Mouse (Mus musculus): ENCODE data around the gene Cep57. TPM values are rescaled to one million over a fixed set of nuclear protein-coding genes. Genes with fewer than 3 reads are reported as not detected.
A peak's percentile ranks its signal among the peaks of the same experiment; 100 is the strongest.

Gene Cep57
- 10 to 100 TPM; 15.6 to 17.7 TPM for total RNA-seq (2021)

DNA sequence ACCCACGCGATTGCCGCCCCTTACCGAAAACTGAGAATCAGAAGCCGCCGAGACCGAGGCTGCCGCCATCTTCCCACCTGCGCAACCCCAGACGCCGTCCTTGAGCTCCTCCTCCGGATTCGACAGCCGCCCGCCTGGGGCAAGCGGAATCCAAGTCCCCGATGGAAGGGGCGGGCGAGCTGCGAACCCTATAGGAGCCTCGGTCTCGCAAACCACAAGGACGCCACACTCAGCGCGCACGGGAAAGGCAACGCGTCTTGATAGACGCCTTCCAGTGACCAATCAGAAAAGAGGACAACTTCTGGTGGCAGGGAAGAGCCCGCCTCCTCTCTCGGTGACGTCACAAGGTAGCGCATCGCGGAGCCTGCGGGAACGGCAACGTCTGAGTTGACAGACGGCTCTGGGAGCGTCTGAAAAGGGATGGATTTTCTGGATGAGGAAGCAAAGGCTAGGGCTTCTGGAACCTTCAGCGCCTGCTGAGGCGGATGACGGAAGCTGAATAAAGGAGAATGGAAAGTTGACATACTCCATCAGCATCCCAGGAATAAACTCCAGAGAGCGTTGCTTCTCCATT lies at the start of gene Cep57:
Gene Cep57 (minus strand): TSS at position 276 of the 574 bp plus-strand sequence.
- intact Hi-C loops (cut with DNase I), result loop anchor here (5.0 kb wide), 1 partner anchor 80 kb away; the partner anchor contains the start of gene Mtmr2
- peak; percentile 98 to 99 for DNase-seq (ENCODE audit: low spot score in 2 of 2)

DNA sequence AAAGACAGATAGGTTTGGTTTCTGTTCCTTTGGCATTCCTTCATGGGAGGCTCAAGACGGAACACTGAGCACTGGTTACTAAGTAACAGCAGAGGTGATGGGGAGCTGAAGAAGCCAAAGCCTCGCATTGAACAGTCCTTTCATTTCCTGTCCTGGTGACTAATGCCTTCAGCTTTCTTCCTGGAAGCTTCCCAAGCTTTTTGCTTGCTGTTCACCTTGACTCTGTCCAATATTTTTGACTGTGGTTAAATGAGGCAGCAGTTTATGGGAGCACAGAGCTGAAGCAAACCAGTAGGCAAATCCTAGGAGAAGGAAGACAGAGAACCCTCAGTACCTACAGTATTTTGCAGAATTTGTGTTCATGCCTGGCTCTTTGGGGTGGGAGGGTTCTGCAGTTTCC lies 48.4 kb upstream of the Cep57 start:
- intact Hi-C loops (cut with DNase I), result no loop called here
- DNase-seq (ENCODE audit: low spot score in 2 of 2), result no peak

DNA sequence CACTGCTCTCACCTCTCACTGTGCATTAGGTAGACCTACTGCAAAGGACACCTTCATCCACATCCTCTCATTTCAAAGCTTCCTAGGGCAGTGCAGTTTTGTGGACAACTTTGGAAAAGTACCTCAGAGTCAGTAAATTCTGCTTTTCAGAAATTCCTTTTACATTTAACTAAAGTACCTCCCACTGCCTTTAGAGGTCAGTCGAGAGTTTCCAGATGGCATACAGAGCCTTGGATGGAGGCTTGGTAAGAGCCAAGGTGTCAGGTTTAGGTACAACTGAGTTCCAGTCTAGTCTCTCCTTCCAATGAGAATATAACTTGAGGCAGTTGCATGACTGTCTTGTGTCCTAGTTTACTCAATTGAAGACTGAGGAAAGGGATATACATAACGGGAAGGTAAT lies 47.5 kb upstream of the Cep57 start:
- intact Hi-C loops (cut with DNase I), result loop anchor here (5.0 kb wide), 1 partner anchor 468 kb away; no protein-coding TSS in a partner anchor
- no peak for DNase-seq (ENCODE audit: low spot score in 2 of 2)

DNA sequence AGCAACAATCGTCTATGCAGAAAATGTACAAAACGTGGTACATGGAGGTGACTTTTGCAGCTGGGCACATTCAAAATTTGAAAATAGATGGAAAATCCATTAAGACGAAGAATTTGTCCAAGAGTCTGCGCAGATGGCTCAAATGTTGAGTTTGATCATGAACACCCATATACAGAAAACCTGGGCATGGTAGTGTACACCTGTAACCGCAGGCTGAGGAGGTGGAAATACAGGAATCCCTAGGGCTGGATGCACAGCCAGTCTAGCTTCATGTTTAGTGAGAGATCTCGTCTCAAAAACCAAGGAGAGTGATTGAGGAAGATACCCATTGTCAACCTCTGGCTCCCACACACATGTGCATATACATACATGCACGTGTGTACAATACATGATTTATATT lies 44.7 kb upstream of the Cep57 start:
- intact Hi-C loops (cut with DNase I), result loop anchor here (5.0 kb wide), 1 partner anchor 471 kb away; no protein-coding TSS in a partner anchor
- no peak for DNase-seq (ENCODE audit: low spot score in 2 of 2)

DNA sequence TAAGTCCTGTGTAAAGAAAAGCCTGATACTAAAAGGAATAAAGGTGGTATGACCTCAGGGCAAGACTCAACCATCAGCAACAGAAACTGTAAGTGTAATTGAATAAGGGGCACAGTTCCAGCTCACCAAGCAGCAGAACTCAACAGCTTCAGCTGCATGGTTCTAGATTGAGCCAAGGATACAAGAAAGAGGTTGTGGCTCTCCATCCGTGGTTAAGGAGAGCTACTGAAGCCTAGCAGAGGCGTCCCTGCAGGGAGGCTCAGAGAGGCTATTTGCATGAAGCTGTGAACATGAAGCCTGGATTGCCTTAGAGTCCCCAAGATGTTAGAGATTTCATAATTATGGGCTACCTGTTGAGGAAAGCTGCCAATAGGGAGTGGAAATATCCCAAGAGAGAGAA lies 40.7 kb upstream of the Cep57 start:
- no peak for DNase-seq (ENCODE audit: low spot score in 2 of 2)
- intact Hi-C loops (cut with DNase I), result no loop called here

DNA sequence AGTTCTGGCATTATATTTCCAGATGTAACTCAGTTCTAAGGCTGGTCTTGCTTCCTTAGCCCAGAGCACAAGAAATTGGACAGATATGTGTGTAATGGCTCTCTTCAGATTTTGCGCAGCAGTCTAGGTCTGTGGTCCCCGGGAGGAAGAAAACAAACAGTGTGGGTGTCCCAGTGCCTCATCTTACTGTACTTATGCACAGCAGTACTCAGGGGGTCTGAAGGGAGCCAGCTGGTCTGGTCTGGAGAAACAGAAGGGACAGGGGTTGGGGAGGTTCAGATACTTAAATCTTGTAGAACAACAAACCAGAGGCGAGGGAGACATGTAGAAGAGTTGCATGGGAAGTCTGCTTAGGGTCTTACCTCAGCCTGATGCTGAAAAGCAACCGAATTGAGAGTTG lies 29.9 kb upstream of the Cep57 start:
- no peak for DNase-seq (ENCODE audit: low spot score in 2 of 2)
- intact Hi-C loops (cut with DNase I), result no loop called here

DNA sequence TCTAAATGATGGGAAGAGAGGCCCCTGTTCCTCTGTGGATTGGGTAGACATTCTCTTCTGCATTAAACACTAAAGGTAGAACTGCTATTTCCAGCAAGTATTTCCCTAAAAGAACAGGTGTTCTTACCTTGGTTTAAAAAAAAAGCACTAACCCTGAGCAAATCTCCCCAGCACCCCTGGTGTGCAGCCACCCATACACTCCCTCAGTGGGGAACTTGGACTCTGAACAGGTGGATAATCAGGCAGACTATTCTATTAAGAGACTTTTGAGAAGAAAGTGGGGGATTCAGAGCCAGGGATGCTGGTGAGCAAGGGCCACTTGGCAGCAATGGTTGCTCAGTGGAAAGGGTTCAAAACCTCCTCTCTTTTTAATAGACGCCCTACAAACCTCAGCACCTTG lies 29.3 kb upstream of the Cep57 start:
- intact Hi-C loops (cut with DNase I), result no loop called here
- no peak for DNase-seq (ENCODE audit: low spot score in 2 of 2)

DNA sequence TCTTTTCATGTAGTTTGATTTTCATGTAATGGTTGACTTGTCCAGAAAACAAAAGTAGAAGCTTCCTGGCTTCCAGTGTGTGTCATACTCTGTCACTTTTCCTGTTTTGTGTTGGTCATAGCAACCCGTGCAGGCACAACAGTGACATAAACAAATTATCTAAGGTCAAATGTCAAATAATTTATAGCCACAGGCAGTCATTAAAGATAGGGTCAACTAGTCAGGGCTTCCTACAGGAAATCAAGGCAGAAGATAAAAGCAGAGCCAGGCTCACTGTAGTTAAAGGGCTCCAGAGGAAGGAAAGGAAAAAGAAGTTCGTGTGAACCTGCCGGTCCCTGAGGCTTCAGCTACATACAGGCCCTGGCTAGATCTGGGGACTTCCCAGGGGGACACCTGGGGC lies 27.0 kb upstream of the Cep57 start:
- intact Hi-C loops (cut with DNase I), result no loop called here
- no peak for DNase-seq (ENCODE audit: low spot score in 2 of 2)

DNA sequence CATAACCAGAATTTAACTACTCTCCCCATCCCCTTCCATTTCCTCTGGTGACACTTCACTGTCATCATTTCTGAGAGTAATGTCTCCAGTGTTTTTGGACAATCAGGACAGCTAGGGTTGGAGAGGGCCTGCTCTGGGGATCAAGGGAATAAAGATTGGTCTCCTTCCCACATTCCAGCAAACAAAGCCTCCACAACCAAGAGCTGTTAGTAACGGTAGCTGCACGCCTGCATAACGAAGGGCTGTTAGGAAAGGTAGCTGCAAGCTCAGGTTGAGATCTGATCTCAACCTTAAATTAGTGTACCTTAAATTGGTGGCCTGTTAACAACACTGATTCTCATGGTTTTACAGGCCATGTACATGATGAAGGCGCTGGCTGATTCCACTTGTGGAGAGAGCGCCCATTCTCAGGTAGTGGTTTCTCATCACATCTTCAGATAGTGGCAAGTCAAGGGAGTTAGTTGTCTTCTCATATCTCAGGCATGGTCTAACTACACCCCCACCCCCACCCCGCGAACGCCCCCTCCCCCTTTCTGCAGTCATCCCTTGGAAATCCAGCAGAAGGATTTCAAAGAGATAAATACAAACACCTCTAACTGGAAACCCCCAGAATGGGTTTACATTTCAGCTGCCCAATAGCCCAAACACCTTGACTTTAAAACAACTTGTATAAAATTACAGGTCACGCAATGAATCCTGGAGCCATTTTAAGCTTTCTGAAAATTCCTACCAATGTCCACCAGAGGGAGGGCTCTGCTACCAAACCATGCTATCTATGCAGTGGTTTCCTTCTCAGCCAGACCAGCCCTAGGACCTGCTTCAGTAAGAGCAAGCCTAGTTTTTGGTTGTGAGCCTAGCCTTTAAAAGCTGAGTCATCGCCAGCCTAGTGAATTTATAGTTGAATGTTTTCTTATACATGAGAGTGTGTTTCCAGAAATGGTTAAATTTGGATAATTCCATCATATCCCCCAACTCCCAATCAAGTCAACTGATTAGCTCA lies 21.9 kb upstream of the Cep57 start:
- intact Hi-C loops (cut with DNase I), result loop anchor here (2.0 to 5.0 kb wide), 2 partner anchors 494 to 654 kb away; partner anchors contain the start of genes Cwc15 and Kdm4d
- peak; percentile 36 to 63 for DNase-seq (ENCODE audit: low spot score in 2 of 2)

DNA sequence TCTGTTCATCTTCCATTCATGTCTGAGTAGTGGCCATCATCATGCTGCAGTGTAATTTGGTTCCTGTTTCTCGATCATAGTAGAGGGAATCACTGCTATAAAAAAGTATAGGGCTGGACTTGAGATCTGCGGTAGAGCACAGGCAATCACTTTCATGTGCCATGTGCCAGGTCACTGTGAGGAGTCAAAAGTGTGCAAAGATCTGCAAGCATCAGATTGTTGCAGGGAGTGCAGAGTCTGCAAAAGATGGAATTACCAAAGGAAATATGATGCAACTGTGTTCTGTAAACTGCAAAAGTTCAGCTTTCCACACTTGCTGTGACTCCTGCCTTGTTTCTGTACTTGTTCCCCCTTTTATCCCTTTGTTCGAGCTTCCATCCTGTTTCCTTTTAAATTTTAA lies 20.7 kb upstream of the Cep57 start:
- DNase-seq (ENCODE audit: low spot score in 2 of 2), result no peak
- intact Hi-C loops (cut with DNase I), result loop anchor here (5.0 kb wide), 1 partner anchor 655 kb away; the partner anchor contains the start of genes Cwc15 and Kdm4d

DNA sequence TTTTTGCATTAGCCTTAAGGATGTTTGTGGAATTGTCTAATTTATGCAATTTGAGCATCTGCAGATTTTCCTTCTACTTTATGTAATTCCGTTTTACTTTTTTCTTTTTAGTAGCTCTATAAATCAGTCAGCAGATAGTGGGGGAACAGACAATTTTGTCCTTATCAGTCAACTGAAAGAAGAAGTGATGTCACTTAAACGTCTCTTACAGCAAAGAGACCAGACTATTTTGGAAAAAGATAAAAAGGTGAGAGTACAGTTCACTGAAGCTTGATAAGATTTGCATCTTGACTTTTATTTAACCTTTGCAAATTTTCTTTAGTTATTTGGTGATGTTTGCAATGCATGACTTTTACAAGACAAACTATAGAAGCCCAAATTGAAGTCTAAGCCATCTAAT lies 9.8 kb upstream of the Cep57 start:
- intact Hi-C loops (cut with DNase I), result no loop called here
- DNase-seq (ENCODE audit: low spot score in 2 of 2), result no peak

DNA sequence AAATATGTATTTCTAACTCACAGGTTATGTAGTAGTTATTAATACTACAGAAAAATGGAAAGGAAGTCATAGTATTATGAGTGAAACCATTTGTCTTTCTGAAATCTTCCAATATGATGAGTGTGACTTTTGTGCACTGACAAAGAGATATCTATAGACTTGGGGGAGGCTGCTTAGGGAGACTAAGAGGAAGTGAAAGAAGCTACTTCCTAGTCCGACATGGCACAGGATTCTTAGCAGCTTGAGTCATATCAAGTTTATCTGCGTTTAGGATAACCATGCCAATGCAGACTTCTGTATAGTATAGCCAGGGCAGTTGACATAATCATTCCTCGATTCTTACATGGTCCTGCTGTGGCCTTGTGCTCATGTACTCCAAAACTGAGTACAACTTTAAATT lies 8.3 kb upstream of the Cep57 start:
- intact Hi-C loops (cut with DNase I), result no loop called here
- no peak for DNase-seq (ENCODE audit: low spot score in 2 of 2)

DNA sequence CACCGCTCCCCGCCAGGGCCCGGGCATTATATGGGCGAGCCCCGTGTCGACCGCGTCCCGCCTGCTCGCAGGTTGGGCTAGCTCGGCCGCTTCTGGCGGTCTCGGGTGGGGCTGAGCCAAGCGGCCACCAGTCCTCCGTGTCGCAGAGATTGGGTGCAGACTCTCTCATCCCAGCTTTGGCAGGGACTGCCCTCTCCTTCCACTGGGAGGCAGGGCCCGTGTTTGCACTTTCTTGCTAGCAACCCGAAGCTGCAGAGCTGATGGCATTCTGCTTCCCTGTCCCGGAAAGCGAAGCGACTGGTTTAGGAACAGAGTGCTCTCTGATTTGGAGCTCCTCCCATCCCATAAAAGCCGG lies 1.2 kb upstream of the Cep57 start:
- DNase-seq (ENCODE audit: low spot score in 2 of 2), result no peak
- intact Hi-C loops (cut with DNase I), result loop anchor here (5.0 kb wide), 1 partner anchor 81 kb away; the partner anchor contains the start of gene Mtmr2

DNA sequence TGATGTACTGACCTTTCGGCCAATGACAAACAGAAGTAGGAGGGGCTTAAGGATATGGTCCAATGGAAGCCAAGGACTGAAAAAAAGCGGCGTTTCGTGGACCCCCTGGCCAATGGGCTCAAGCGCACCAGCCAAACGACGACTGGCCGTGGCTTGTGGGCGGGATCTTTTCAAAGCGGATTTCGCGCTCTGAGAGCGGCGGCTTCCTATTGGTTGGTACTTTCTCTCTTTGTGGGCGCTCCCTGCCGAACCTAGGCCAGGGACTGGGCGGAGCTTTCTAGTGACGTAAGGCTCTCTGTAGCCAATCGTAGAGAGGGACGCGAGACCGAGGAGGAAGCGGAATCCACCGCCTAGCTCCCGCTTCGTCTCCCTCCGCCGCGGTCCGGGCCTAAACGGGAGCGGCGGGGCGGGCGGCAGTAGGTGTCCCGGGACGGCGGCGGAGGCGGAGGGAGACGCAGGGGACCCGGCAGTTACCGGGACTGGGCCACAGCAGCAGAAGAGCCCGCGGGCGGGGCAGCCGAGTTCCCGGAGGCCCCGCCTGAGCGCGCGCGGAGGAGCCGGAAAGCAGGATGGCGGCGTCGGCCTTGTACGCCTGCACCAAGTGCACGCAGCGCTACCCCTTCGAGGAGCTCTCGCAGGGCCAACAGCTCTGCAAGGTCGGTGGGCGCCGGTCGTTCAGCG lies 639 bp upstream of the Cep57 start, which contains the start of gene Fam76b:
Gene Fam76b (plus strand): TSS at position 311 of the 681 bp plus-strand sequence.
- peak; percentile 100 for DNase-seq (ENCODE audit: low spot score in 2 of 2)
- intact Hi-C loops (cut with DNase I), result loop anchor here (5.0 kb wide), 1 partner anchor 80 kb away; the partner anchor contains the start of gene Mtmr2

DNA sequence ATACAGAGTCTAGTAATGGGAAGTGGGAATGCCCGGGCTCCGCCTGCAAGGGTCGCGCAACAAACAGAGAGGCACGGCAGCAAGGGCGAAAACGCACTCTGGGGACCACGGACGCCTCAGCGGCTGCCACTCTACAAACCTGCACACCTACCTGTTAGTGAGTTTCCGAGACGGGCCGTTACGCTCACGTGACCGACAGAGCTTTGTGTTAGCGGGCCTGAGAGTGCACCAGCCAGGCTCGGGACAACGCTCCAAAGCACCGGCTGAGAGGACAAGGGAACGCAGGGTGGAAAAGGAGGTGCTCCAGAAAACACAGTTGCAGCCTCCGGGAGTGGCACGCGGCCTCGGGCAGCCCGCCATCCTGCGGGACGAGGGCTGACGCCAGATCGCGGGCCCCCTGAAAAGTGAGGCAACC lies 509 bp downstream of the Cep57 start:
- DNase-seq (ENCODE audit: low spot score in 2 of 2), result peak; percentile 60 to 64
- intact Hi-C loops (cut with DNase I), result loop anchor here (5.0 kb wide), 1 partner anchor 79 kb away; the partner anchor contains the start of gene Mtmr2

DNA sequence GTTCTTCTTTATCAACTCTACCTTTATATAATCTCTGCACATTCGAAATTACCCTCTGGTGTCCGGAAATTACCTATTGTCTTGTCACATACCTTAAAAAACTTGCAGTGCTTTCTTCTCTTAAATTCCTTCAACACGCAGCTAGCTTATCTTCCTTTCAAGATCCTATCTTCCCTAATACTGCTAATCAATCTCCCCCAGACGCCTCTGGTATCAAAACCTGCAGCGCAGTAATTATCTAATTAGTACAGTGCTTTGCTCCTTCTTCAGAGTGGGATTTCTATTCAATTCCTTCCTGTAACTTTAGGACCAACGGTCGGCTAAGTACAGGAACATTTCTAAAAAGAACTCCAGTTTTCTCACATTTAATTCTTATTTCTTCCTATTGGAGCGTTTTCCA lies 1.0 kb downstream of the Cep57 start:
- intact Hi-C loops (cut with DNase I), result loop anchor here (5.0 kb wide), 1 partner anchor 79 kb away; the partner anchor contains the start of gene Mtmr2
- no peak for DNase-seq (ENCODE audit: low spot score in 2 of 2)

DNA sequence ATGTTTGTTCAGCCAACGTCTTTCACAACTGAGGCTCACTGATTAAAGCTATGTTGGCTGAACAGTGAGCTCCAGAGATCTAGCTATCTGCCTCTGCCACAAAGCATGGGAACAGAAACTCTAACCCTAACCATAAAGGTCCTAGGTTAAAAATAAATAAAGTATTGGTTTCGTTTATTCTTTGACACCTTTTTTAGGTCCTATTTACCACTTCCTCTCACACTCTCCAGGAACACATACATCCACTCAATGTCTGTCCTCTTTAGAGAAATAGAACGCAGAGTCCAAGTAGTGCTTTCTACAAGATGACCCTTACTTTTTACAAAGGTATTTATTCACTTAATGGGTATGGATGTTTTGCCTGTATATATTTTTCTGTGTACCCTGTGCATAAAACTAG lies 6.1 kb downstream of the Cep57 start:
- intact Hi-C loops (cut with DNase I), result no loop called here

DNA sequence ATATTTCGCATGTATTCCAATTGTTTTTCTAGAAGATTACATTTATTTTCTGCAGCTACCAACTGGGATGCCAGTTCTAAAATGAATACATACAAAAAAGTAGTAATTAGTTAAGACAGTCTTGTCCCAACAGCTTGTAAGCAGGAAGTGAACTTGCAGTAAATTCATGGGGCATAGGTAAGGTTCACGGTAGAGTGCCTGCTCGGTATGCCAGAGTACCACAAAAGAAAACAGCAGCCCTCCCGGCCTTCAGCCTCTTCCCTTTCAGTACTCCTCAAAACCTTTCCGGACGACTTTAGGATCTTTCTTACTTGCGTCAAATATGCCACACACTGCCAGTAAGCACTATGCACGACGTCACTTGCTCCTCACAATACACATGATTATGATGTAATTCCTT lies 8.5 kb downstream of the Cep57 start:
- intact Hi-C loops (cut with DNase I), result no loop called here
- DNase-seq (ENCODE audit: low spot score in 2 of 2), result no peak

More for the DNA sequence above, 6.1 kb downstream of the Cep57 start:
- no peak for DNase-seq (ENCODE audit: low spot score in 2 of 2)

DNA sequence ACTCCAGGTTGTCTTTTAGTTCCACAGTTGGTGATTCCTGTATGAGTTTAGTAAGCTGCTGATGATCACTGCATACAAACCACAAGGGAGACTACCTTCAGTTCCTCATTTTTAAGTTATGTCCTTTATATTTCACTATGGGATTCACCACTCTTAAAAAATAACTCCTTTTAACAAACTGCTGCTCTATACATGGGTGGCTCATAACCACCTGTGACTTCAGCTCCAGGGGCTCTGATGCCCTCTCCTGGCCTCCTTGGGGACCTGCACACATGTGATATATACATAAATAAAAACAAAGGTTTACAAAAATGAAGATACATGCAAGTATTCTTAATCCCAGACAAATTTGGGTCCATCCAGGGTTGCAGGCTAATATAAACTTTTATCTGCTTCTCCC lies 17.0 kb downstream of the Cep57 start:
- intact Hi-C loops (cut with DNase I), result loop anchor here (5.0 kb wide), 1 partner anchor 578 kb away; no protein-coding TSS in a partner anchor
- DNase-seq (ENCODE audit: low spot score in 2 of 2), result no peak

DNA sequence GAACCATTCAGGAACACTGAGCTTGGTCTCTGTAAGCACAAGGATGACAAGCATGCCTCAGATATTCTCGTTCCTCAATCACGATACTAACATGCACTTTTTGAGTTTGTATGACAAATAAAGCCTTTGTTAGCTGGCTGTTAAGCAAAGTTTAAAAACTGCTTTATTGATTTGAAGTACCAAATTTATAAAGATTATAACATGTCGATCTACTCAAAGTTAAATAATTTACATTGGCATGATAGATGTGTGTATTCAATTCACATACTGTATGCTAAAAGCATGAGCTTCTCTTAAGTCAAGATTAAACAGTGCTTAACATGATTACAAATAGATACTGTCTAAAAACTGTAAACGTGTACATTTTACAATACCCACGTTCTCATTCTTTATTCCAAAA lies 19.2 kb downstream of the Cep57 start:
- no peak for DNase-seq (ENCODE audit: low spot score in 2 of 2)
- intact Hi-C loops (cut with DNase I), result no loop called here
